Mouse (Mus musculus) E14TG2a.4 (cell line): ENCODE measurements at regions not wholly inside any gene's neighbourhood (a gene's known extent, or its start where the extent isn't known, plus 50 kb on each side); places are given as distances from the start of the nearest gene placed in this dataset.

ENCODE experiments used
- H3K27me3 ChIP-seq: 2 replicates; pipeline ENCODE4 v1.6.1; 2014; ENCODE audit warnings: low read length, control low read depth; ENCODE audit not compliant: insufficient read depth
- H3K36me3 ChIP-seq: 2 replicates; pipeline ENCODE4 v1.6.1; 2014; ENCODE audit warnings: low read length, control low read depth; ENCODE audit not compliant: insufficient read depth
- H3K4me1 ChIP-seq: replicated peaks from 2 replicates; pipeline ENCODE4 v1.6.1; 2014; ENCODE audit warnings: low read depth, low read length, control low read depth
- H3K4me3 ChIP-seq: replicated peaks from 2 replicates; pipeline ENCODE4 v1.5.1; 2014; ENCODE audit warnings: mild to moderate bottlenecking, low read length
- H3K9me3 ChIP-seq: 2 replicates; pipeline ENCODE4 v1.6.1; 2014; ENCODE audit warnings: low read length, control low read depth
- CTCF ChIP-seq: conservative IDR thresholded peaks from 2 replicates; pipeline ENCODE4 v1.5.1; 2014; ENCODE audit warnings: low read length
- NANOG ChIP-seq: IDR thresholded peaks from 2 replicates; pipeline ENCODE4 v1.6.1; 2014; ENCODE audit warnings: borderline replicate concordance, low read length, mixed read lengths
- POU5F1 ChIP-seq: IDR thresholded peaks from 2 replicates; pipeline ENCODE4 v1.6.1; 2014; ENCODE audit warnings: low read length, borderline replicate concordance

GRCm38 (mm10) chr2:137932488-137932887, 323.9 kb upstream of the Btbd3 start:
- Histone ChIP-seq H3K4me3 (no peak overlapping the region), H3K36me3 (no peaks in the 10 kb centered on the region), H3K4me1 (no peaks in the 10 kb centered on the region), H3K9me3 (no peaks in the 10 kb centered on the region), H3K27me3 (no peaks in the 10 kb centered on the region)
- no peak for TF ChIP-seq CTCF
- TF ChIP-seq POU5F1: no peak
- TF ChIP-seq NANOG: no peak

DNA sequence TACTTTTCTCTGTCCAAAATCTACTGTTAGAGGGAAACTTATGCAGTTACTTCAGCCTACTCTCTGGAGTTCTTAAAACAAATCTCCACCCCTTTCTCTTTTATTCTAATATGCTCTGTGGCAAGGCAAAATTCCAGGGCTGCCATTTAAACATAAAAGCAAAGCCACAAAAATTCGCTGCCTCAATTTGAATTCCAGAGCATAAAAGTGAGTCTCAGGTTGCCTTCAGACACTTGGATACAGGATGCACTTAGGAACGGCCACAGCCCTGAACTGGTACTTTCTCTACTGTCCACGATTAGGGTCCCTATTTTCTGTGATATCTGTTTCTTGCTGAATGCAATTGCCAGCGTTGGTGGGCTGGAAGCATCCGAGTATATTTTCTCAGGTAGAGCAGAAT, 330.9 kb upstream of the Btbd3 start:
- H3K9me3 ChIP-seq: no peaks in the 10 kb centered on the region
- TF ChIP-seq POU5F1: no peak
- no peak for TF ChIP-seq NANOG
- no peak for TF ChIP-seq CTCF
- no peaks in the 10 kb centered on the region for H3K36me3 ChIP-seq
- H3K27me3 ChIP-seq: no peaks in the 10 kb centered on the region
- no peak overlapping the region for H3K4me3 ChIP-seq
- H3K4me1 ChIP-seq: no peaks in the 10 kb centered on the region

GRCm38 (mm10) chr2:137924576-137924975, 331.8 kb upstream of the Btbd3 start:
- Histone ChIP-seq H3K9me3 (no peaks in the 10 kb centered on the region), H3K36me3 (no peaks in the 10 kb centered on the region), H3K4me1 (no peaks in the 10 kb centered on the region), H3K27me3 (no peaks in the 10 kb centered on the region), H3K4me3 (no peak overlapping the region)
- no peak for TF ChIP-seq NANOG
- no peak for TF ChIP-seq CTCF
- no peak for TF ChIP-seq POU5F1

DNA sequence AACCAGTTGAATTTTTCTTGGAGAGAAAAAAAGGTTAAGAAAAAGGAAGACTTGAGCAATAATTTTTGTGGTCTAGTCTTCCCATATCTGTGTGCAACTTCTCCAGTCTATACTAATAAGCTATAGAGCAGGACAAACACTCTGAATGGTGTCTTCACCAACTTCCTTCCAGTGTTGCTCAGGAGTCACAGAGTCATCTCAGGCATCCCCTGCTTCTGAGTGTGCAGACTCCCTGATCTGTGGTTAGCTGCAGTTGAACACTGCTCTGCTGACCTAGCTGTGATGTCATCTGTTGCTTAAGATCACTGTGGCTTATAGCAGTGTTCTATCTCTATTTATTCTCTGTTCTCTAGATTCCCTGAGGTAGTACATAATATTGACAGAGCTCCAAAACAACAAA, 357.9 kb upstream of the Btbd3 start:
- no peak overlapping the region for H3K4me3 ChIP-seq
- H3K27me3 ChIP-seq: no peaks in the 10 kb centered on the region
- no peaks in the 10 kb centered on the region for H3K9me3 ChIP-seq
- TF ChIP-seq CTCF: no peak
- no peak for TF ChIP-seq POU5F1
- TF ChIP-seq NANOG: no peak
- no peaks in the 10 kb centered on the region for H3K4me1 ChIP-seq
- no peaks in the 10 kb centered on the region for H3K36me3 ChIP-seq

DNA sequence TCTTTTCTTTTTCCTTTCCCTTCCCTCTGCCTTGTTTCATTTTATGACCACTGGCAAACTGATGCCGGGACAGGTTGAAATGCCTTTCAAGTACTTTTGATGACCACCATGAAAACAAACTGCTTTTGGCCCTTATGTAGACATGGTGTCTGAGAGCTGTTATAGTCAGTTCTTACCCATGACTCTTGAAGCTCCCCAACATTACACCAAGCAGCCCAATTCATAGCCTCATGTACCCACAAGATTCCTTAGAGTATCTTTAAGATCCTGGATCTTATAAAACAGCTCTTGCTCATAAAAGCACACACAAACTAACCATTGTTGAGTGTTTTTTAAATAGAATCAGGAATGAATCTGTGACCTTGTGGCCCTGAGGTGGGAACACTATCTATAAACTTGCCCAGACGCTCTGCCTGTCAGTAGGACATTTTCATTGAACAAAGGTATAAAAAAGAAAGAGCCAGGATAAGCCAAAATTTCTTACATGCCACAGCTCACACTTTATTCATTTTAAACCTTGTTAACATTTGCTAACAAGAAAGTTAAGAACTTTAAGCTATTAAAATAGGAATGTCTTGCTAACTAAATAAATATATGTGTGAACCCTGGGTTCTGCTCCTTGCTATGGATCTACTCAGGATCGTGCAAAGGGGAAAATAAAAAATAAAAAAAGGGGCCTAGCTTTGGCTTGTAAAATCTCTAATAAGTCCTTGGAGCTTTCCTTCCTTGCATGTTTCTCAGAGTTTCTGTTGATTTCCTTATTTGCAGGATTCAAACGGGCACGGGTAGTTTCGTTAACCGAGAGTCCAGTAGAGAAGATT, 375.9 kb upstream of the Btbd3 start:
- TF ChIP-seq POU5F1 (no peak), NANOG (no peak), CTCF (no peak)
- H3K4me1 ChIP-seq: no peaks in the 10 kb centered on the region
- no peaks in the 10 kb centered on the region for H3K9me3 ChIP-seq
- no peaks in the 10 kb centered on the region for H3K36me3 ChIP-seq
- no peaks in the 10 kb centered on the region for H3K27me3 ChIP-seq
- H3K4me3 ChIP-seq: no peak overlapping the region

- no peaks in the 10 kb centered on the region for H3K36me3 ChIP-seq
- H3K4me3 ChIP-seq: no peak overlapping the region
- H3K4me1 ChIP-seq: no peaks in the 10 kb centered on the region
- TF ChIP-seq CTCF (no peak), NANOG (no peak), POU5F1 (no peak)
- H3K27me3 ChIP-seq: no peaks in the 10 kb centered on the region
- no peaks in the 10 kb centered on the region for H3K9me3 ChIP-seq
Observed at GRCm38 (mm10) chr2:137869676-137870075, 386.7 kb upstream of the Btbd3 start.

GRCm38 (mm10) chr2:137854494-137854893, 401.9 kb upstream of the Btbd3 start:
- TF ChIP-seq NANOG (no peak), CTCF (no peak), POU5F1 (no peak)
- H3K4me1 ChIP-seq: no peaks in the 10 kb centered on the region
- no peaks in the 10 kb centered on the region for H3K36me3 ChIP-seq
- H3K27me3 ChIP-seq: no peaks in the 10 kb centered on the region
- H3K9me3 ChIP-seq: no peaks in the 10 kb centered on the region
- H3K4me3 ChIP-seq: no peak overlapping the region

GRCm38 (mm10) chr2:137853399-137854259, 402.7 kb upstream of the Btbd3 start:
- no peaks in the 10 kb centered on the region for H3K27me3 ChIP-seq
- H3K4me3 ChIP-seq: no peak overlapping the region

More at GRCm38 (mm10) chr2:137853399-137854259, 402.7 kb upstream of the Btbd3 start:
- Histone ChIP-seq H3K9me3 (no peaks in the 10 kb centered on the region), H3K36me3 (no peaks in the 10 kb centered on the region), H3K4me1 (no peaks in the 10 kb centered on the region)
- TF ChIP-seq NANOG: no peak
